Mouse (Mus musculus) ES-Bruce4 (cell line): ENCODE measurements around the gene Epo. TPM values are rescaled to one million over a fixed set of nuclear protein-coding genes. Genes with fewer than 3 reads are reported as not detected.

Experiments used
- H3K27ac ChIP-seq: 2 replicates; pipeline ENCODE4 v1.5.1; 2012; ENCODE audit warnings: low read length, inconsistent platforms; ENCODE audit not compliant: insufficient read depth
- H3K27me3 ChIP-seq: 2 replicates; pipeline ENCODE4 v1.6.1; 2012; ENCODE audit warnings: mild to moderate bottlenecking, low read length, inconsistent platforms; ENCODE audit not compliant: control insufficient read depth, poor library complexity, insufficient read depth, severe bottlenecking
- H3K36me3 ChIP-seq: 2 replicates; pipeline ENCODE4 v1.6.1; 2012; ENCODE audit warnings: inconsistent platforms, mild to moderate bottlenecking, low read length, moderate library complexity; ENCODE audit not compliant: control insufficient read depth, poor library complexity, insufficient read depth, severe bottlenecking
- H3K4me1 ChIP-seq: one replicate; pipeline ENCODE4 v1.8.1; 2011; ENCODE audit warnings: low read length; ENCODE audit not compliant: control insufficient read depth, insufficient read depth
- H3K4me3 ChIP-seq: 2 replicates; pipeline ENCODE4 v1.5.1; 2011; ENCODE audit warnings: low read depth, mild to moderate bottlenecking, low read length
- H3K9ac ChIP-seq: 2 replicates; pipeline ENCODE4 v1.6.1; 2012; ENCODE audit warnings: low read depth, mild to moderate bottlenecking, inconsistent platforms; ENCODE audit not compliant: poor library complexity, severe bottlenecking
- H3K9me3 ChIP-seq: replicated peaks from 2 replicates; pipeline ENCODE4 v1.6.1; 2012; ENCODE audit warnings: mild to moderate bottlenecking, low read length, inconsistent platforms; ENCODE audit not compliant: control insufficient read depth, poor library complexity, insufficient read depth, severe bottlenecking
- CTCF ChIP-seq: IDR thresholded peaks from one replicate; pipeline ENCODE4 v1.8.1; 2011; ENCODE audit warnings: low read depth, low read length
- EP300 ChIP-seq: IDR thresholded peaks from 2 replicates; pipeline ENCODE4 v1.6.1; 2011; ENCODE audit warnings: low read depth, low read length; ENCODE audit not compliant: insufficient read depth
- POLR2A ChIP-seq: IDR thresholded peaks from one replicate; pipeline ENCODE4 v1.8.1; 2011; ENCODE audit warnings: low read length; ENCODE audit not compliant: insufficient read depth
- polyA plus RNA-seq: library from polyadenylated mRNA; stranded (reverse); fragments of >200 nt; gene quantifications from 2 replicates; pipeline ENCODE4 v1.2.4, GENCODE M21; 2011; ENCODE audit warnings: low read depth; ENCODE audit not compliant: missing spikeins, insufficient read depth, insufficient read length

The Epo gene
- polyA plus RNA-seq, 1 experiment: not detected

DNA sequence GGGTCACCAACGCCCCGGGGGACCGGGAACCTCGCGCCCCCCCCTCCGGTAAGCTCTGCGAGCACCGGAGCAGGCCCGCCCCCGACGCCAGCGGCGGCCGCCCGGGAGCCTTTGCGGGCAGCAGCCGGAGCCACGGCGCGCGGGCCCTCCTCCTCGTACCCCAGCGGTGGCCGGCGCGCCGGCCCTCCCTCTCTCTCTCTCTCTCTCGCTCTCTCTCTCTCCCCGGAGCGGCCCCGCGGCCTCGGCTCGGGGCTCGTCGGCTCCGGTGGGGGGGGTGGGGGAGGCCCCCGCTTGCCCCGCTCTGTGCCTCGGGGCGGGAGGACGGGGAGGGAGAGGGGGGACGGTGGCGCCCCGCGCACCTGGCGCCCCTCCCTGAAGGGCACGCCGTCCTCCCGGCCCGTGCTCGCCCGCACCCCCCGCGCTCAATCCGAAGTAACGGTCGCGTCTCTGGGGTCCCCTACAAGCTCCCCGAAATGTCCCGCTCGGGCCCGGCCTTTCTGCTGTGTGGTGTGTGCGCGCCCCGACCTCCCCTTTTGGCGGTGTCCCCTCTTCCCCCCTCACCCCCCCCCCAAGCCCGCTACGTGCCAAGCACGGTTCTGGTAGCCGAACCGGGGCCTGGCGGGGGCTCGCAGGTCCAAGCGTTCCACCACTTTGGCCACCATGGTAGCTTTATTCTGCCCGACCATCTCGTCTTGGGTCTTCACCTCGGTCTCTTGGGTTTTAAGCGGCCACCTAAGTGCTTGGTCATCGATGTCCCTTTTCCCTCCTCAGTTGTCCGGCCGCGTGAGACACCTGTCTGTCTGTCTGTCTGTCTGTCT, 22.3 kb downstream of the Epo start:
- Histone ChIP-seq H3K36me3 (no peaks in the 10 kb centered on the region), H3K9ac (peak overlapping the region; percentile 99), H3K27ac (no peak overlapping the region), H3K27me3 (no peaks in the 10 kb centered on the region), H3K9me3 (no peaks in the 10 kb centered on the region), H3K4me1 (peaks cover 1% of the 10 kb centered on the region), H3K4me3 (peak overlapping the region; percentile 74)
- TF ChIP-seq POLR2A (no peak), EP300 (no peak), CTCF (no peak)

- Histone ChIP-seq H3K4me1 (no peaks in the 10 kb centered on the region), H3K4me3 (peak overlapping the region; percentile 86), H3K9me3 (no peaks in the 10 kb centered on the region), H3K9ac (peak overlapping the region; percentile 99), H3K36me3 (no peaks in the 10 kb centered on the region), H3K27me3 (no peaks in the 10 kb centered on the region), H3K27ac (0 out of 2 replicates have a peak overlapping the region, but pooled peaks have one; percentile 10)
- TF ChIP-seq EP300: 0 out of 2 replicates have a peak, but pooled peaks have one; percentile 20
- TF ChIP-seq CTCF: no peak
Observed at GRCm38 (mm10) chr5:137510014-137510501, 23.0 kb downstream of the Epo start.

- TF ChIP-seq EP300 (no peak), POLR2A (no peak), CTCF (no peak)
- H3K9ac ChIP-seq: no peak overlapping the region
- no peak overlapping the region for H3K27ac ChIP-seq
- no peak overlapping the region for H3K4me3 ChIP-seq
- H3K4me1 ChIP-seq: no peaks in the 10 kb centered on the region
- no peaks in the 10 kb centered on the region for H3K9me3 ChIP-seq
- no peaks in the 10 kb centered on the region for H3K36me3 ChIP-seq
- H3K27me3 ChIP-seq: no peaks in the 10 kb centered on the region
Observed at GRCm38 (mm10) chr5:137504041-137504440, 29.0 kb downstream of the Epo start.

DNA sequence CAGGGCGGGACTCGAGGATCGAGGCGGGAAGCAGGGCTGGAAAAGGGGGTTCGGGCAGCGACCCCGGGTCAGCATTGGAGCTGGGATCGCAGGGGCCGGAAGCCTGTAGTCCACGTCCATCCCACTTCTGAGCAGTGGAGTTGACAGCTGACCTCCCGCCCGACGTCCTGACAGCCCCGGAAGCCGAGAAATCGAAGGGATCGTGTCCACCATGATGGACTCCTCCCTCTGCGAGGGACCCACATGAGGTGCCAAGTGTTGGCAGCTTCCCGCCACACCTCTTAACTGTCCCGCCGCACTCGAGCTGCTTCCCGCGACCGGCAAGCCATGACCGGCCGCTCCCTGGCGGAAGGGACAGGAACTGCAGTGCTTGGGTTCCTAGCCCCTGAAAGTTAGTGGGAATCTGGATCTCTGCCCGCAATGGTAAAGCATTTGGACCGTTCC, 30.4 kb downstream of the Epo start:
- Histone ChIP-seq H3K4me1 (no peaks in the 10 kb centered on the region), H3K4me3 (peak overlapping the region; percentile 76), H3K9ac (peak overlapping the region; percentile 76), H3K9me3 (no peaks in the 10 kb centered on the region), H3K27me3 (no peaks in the 10 kb centered on the region), H3K27ac (peak overlapping the region; percentile 54), H3K36me3 (no peaks in the 10 kb centered on the region)
- TF ChIP-seq CTCF: peak; percentile 54
- TF ChIP-seq EP300: no peak
- peak; percentile 43 for TF ChIP-seq POLR2A

DNA sequence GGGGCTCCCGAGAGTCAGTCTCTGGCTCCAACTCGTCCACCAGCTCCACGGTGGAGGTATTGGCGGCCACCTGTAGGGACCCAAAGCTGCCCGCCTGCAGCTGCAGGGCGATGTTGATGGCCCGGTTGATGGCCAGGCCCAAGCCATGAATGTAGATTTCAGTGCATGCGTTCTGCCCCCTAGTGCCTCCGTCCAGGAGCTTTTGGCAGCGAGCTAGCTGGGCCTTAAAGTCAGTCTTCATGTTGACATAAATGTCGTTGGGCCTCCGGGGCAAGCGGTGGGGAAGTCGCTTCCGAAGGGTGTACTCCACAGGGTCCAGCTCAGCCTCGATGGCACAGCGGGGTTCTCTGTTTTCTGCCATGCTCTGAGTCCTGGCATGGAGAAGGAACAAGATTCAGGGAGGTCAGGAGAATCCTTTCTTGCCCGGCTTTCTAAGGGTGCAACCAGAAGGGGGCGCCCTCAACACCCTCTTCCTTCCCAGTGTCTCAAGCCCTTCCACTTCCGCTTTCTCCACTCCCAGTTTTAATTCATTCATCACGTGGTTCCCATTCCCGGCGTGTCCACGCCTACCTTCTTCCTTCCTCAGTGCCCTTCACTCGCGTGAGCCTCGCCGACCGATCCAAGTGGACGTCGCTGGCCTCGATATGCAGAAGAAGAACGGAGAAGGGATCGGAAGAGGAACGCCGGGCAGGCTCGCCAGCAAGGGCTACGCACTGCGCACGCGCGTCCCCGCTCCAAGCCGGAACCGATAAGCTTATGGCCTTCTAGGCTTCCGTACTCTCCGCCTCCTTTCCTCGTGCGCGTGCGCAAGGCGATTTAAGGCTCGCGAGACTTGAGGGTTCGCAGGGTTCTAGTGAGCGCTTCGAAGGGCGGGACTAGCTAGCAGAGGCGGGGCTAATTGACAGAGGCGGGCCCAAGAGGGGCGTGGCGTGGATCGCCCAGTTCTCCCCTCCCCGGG, 31.1 kb downstream of the Epo start, which contains the start of gene Pop7:
Pop7 (minus strand) TSS at position 810 of the 958 bp plus-strand sequence.
- Histone ChIP-seq H3K36me3 (no peaks in the 10 kb centered on the region), H3K4me3 (peak within 1 kb of the TSS; percentile 98), H3K27ac (peak within 1 kb of the TSS; percentile 88), H3K9me3 (no peaks in the 10 kb centered on the region), H3K4me1 (no peaks in the 10 kb centered on the region), H3K27me3 (no peaks in the 10 kb centered on the region), H3K9ac (peak within 1 kb of the TSS; percentile 76)
- TF ChIP-seq EP300 (0 out of 2 replicates have a peak, but pooled peaks have one; percentile 4), CTCF (peak; percentile 66), POLR2A (peak; percentile 31)
